Mouse (Mus musculus): ENCODE data around the gene Sbf2. TPM values are rescaled to one million over a fixed set of nuclear protein-coding genes. Genes with fewer than 3 reads are reported as not detected.
"Not testable (repeated sequence)": the region's sequence is repeated elsewhere in the genome, so short reads cannot be mapped to it uniquely, and the experiment has no call there.

Gene Sbf2
- polyA plus RNA-seq, 1 experiment from 2014 or later: 39.1 TPM

DNA sequence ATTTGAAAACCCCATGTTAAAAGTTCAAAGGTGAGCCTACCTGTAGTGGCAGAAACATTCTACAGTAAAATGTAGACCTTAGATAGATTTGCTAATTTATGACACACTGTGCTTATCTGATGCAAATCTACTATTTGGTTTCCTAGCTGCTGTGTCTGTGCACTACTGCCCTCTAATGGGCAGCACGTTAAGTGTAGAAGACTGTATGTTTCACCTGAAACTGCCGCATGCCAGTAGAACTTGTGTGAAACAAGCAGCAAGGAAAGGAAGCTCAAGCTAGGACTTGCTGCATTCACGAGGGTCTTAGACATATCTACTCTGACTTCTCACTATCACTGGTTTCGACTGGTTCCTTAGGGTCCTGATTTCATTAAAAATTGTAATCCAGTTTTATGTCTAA, 182.4 kb downstream of the Sbf2 start:
- no peak overlapping the region for H3K9ac ChIP-seq
- ATAC-seq (ENCODE audit: borderline replicate concordance, extremely low read depth, low FRiP score, low TSS enrichment): no peak
- H3K4me2 ChIP-seq: no peak overlapping the region
- no peak overlapping the region for H3K4me3 ChIP-seq
- 19% methylated on average over 4 of the region's 4 CpGs for WGBS
- no peaks in the 10 kb centered on the region for H3K9me3 ChIP-seq
- H3K27ac ChIP-seq: no peak overlapping the region
- no peaks in the 10 kb centered on the region for H3K4me1 ChIP-seq
- H3K36me3 ChIP-seq: peaks cover 8% of the 10 kb centered on the region; the same call in 1 of the 2 replicates
- no peaks in the 10 kb centered on the region for H3K27me3 ChIP-seq

DNA sequence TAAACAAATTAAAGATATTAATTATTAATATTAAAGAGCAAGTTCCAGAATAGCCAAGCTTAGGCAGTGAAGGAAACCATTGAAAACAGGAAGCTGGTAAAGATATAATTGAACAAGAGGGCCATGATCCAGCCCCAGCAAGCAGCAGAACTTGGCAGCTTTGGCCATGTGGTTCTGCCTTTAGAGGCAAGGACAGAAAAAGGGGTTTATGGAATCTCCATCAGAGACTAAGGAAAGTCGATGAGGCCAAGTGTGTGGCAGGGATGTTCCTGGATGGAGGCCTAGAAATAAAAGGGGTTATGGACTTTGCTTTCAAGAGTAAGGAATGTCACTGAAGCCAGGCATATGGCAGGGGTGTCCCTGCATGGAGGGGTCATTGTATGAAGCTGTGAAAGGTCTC, 198.4 kb downstream of the Sbf2 start:
- no peak overlapping the region for H3K27ac ChIP-seq
- 72% methylated on average over 1 of the region's 1 CpGs for WGBS
- H3K4me1 ChIP-seq: no peaks in the 10 kb centered on the region
- H3K36me3 ChIP-seq: 0 out of 2 replicates have a peak, but pooled peaks cover 11% of the 10 kb centered on the region
- ATAC-seq (ENCODE audit: borderline replicate concordance, extremely low read depth, low FRiP score, low TSS enrichment): no peak
- no peak overlapping the region for H3K4me3 ChIP-seq
- no peak overlapping the region for H3K4me2 ChIP-seq
- no peaks in the 10 kb centered on the region for H3K9me3 ChIP-seq
- no peaks in the 10 kb centered on the region for H3K27me3 ChIP-seq
- H3K9ac ChIP-seq: no peak overlapping the region

GRCm38 (mm10) chr7:110414276-110414675, 200.4 kb downstream of the Sbf2 start:
- WGBS: 88% methylated on average over 5 of the region's 5 CpGs
- Histone ChIP-seq H3K27ac (no peak overlapping the region), H3K9ac (no peak overlapping the region), H3K27me3 (no peaks in the 10 kb centered on the region), H3K4me3 (no peak overlapping the region), H3K36me3 (0 out of 2 replicates have a peak, but pooled peaks cover 13% of the 10 kb centered on the region), H3K9me3 (no peaks in the 10 kb centered on the region), H3K4me2 (no peak overlapping the region), H3K4me1 (no peaks in the 10 kb centered on the region)
- ATAC-seq (ENCODE audit: borderline replicate concordance, extremely low read depth, low FRiP score, low TSS enrichment): no peak

DNA sequence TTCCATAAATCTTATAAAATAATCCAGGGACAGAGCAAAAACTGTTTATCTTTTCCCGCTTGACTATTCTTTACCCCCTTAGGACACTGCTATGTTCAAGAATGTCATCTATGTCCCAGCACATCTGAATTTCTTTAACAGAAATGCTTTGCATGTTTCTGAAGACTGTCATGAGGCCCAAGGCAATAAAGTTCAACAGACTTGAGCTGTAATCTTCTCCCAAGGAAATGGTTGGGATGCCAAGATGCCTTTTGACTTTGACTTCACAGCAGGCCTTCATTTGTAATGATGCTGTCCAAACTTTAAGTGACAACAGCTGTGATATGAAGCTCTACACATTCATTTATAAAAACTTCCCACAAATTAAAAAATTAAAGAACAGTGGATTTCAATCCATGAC, 212.6 kb downstream of the Sbf2 start:
- Histone ChIP-seq H3K9me3 (no peaks in the 10 kb centered on the region), H3K9ac (no peak overlapping the region), H3K4me3 (no peak overlapping the region), H3K27me3 (no peaks in the 10 kb centered on the region), H3K27ac (peak overlapping the region; percentile 1; the same call in 1 of the 2 replicates), H3K36me3 (peaks cover 15% of the 10 kb centered on the region), H3K4me1 (no peaks in the 10 kb centered on the region), H3K4me2 (no peak overlapping the region)
- 55% methylated on average over 1 of the region's 1 CpGs for WGBS
- ATAC-seq (ENCODE audit: borderline replicate concordance, extremely low read depth, low FRiP score, low TSS enrichment): peak; percentile 19; the same call in 1 of the 2 replicates

DNA sequence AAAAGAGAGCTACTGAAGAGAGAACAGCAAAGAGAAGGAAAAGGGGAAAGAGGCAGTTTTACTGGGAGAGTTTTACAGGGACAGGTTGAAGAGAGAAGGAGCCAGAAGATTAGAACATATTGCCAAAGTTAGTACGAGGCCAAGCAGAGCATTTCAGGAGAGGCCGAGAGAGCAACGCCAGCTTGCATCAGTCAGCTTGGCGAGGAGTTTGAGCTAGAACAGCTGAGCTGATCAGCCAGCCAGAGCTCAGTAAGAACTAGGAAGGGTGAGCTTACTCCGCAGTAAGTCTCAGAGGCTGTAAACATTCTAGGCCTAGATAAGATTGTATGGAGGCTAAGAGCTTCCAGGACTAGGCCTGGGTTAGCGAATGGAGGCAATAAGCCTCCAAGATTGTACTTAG, 222.1 kb downstream of the Sbf2 start:
- Histone ChIP-seq H3K4me1 (no peaks in the 10 kb centered on the region), H3K27ac (no peak overlapping the region), H3K9ac (no peak overlapping the region), H3K27me3 (no peaks in the 10 kb centered on the region), H3K9me3 (no peaks in the 10 kb centered on the region), H3K4me2 (no peak overlapping the region), H3K4me3 (no peak overlapping the region), H3K36me3 (0 out of 2 replicates have a peak, but pooled peaks cover 4% of the 10 kb centered on the region)
- ATAC-seq (ENCODE audit: borderline replicate concordance, extremely low read depth, low FRiP score, low TSS enrichment): no peak
- 60% methylated on average over 6 of the region's 6 CpGs for WGBS

DNA sequence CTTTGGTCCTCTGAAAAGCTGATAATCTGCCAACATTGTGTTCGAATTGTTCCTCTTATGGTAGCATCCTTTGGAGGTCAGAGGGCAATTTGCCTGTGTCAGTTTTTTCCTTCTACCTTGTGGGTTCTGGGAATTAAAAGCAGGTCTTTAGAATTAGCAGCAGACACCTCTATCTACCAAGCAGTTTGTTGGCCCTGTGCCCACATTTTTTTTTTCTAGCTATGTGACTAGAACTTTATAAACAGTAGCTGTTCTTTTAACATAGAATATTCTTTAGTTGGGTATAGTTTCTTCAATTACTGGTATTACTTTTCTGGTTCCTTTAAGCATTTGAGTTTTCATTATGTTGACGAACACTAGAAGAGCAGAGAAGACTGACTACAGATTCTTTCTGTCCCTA, 223.1 kb downstream of the Sbf2 start:
- 61% methylated on average over 2 of the region's 2 CpGs for WGBS

DNA sequence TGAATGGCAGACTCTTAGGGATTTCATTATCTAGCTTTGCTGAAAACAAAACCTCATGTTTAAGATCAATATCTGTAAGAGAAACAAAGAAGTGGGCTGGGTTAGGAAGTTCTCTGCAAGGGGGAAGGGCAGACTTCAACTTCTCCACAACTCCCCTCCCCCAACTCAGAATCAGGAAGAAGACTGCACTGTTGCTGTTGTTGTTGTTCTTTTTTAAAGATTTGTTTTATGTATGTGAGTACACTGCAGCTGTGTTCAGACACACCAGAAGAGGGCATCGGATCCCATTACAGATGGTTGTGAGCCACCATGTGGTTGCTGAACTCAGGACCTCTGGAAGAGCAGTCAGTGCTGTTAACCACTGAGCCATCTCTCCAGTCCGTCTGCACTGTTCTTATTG, 225.8 kb downstream of the Sbf2 start:
- not testable (repeated sequence) for H3K27me3 ChIP-seq; H3K4me1 ChIP-seq; ATAC-seq (ENCODE audit: borderline replicate concordance, extremely low read depth, low FRiP score, low TSS enrichment); H3K4me3 ChIP-seq; H3K27ac ChIP-seq; H3K9me3 ChIP-seq; H3K36me3 ChIP-seq; H3K9ac ChIP-seq; H3K4me2 ChIP-seq
- 54% methylated on average over 2 of the region's 2 CpGs for WGBS

More for the DNA sequence above, 223.1 kb downstream of the Sbf2 start:
- Histone ChIP-seq H3K4me1 (no peaks in the 10 kb centered on the region), H3K4me3 (no peak overlapping the region), H3K9me3 (no peaks in the 10 kb centered on the region), H3K9ac (no peak overlapping the region), H3K4me2 (no peak overlapping the region), H3K27ac (no peak overlapping the region), H3K36me3 (no peaks in the 10 kb centered on the region), H3K27me3 (no peaks in the 10 kb centered on the region)
- ATAC-seq (ENCODE audit: borderline replicate concordance, extremely low read depth, low FRiP score, low TSS enrichment): no peak

DNA sequence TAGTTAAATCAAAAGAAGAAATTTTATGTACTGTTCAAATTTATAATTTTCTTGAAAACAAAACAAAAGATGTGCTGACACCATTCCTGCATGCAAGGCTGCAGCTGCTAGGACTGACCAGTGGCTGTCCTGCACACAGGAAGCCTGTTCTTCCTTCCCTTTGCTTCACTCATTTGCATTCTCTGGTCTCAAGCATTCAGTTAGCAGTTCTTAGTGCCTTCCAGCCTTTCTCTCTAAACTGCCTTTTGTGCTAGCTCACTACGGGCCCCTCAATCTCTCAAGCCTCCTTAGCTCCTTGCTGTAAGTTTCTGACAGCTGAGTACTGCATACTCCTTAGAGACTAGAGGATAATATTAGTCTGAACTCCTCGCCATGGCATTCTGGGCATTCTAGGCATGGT, 227.2 kb downstream of the Sbf2 start:
- H3K9me3 ChIP-seq: no peaks in the 10 kb centered on the region
- 78% methylated on average over 2 of the region's 2 CpGs for WGBS
- H3K36me3 ChIP-seq: no peaks in the 10 kb centered on the region
- no peak overlapping the region for H3K9ac ChIP-seq
- H3K4me2 ChIP-seq: no peak overlapping the region
- no peak for ATAC-seq (ENCODE audit: borderline replicate concordance, extremely low read depth, low FRiP score, low TSS enrichment)
- H3K4me3 ChIP-seq: no peak overlapping the region
- no peaks in the 10 kb centered on the region for H3K27me3 ChIP-seq
- no peak overlapping the region for H3K27ac ChIP-seq
- no peaks in the 10 kb centered on the region for H3K4me1 ChIP-seq

- H3K4me2 ChIP-seq: no peak overlapping the region
- H3K9ac ChIP-seq: no peak overlapping the region
- ATAC-seq (ENCODE audit: borderline replicate concordance, extremely low read depth, low FRiP score, low TSS enrichment): no peak
- H3K27ac ChIP-seq: no peak overlapping the region; the same call in 1 of the 2 replicates
- no peaks in the 10 kb centered on the region for H3K9me3 ChIP-seq
- no peaks in the 10 kb centered on the region for H3K27me3 ChIP-seq
- no peaks in the 10 kb centered on the region for H3K4me1 ChIP-seq
- 51% methylated on average over 1 of the region's 1 CpGs for WGBS
- H3K4me3 ChIP-seq: no peak overlapping the region
- H3K36me3 ChIP-seq: no peaks in the 10 kb centered on the region
Measured at GRCm38 (mm10) chr7:110385482-110385881, 229.2 kb downstream of the Sbf2 start.

DNA sequence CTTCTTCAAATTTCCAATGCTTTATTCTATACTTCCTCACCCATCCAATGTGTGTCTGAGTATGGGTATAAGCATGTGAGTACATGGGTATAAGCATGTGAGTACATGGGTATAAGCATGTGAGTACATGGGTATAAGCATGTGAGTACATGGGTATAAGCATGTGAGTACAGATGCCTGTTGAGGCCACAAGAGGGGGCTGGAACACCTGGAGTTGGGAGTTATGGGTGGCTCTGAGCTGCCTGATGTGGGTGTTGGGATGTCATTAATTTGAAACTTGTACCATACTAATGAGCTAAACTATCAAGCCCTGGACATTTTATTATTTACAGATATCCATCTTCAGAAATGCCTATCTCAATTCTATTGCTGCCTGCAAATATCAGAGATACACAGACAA, 230.4 kb downstream of the Sbf2 start:
- Histone ChIP-seq H3K36me3 (no peaks in the 10 kb centered on the region), H3K27ac (no peak overlapping the region), H3K4me1 (no peaks in the 10 kb centered on the region), H3K4me3 (no peak overlapping the region), H3K4me2 (no peak overlapping the region), H3K9me3 (no peaks in the 10 kb centered on the region), H3K27me3 (no peaks in the 10 kb centered on the region), H3K9ac (no peak overlapping the region)
- ATAC-seq (ENCODE audit: borderline replicate concordance, extremely low read depth, low FRiP score, low TSS enrichment): no peak

GRCm38 (mm10) chr7:110381625-110382024, 233.1 kb downstream of the Sbf2 start:
- no peak overlapping the region for H3K9ac ChIP-seq
- 36% methylated on average over 3 of the region's 3 CpGs for WGBS
- ATAC-seq (ENCODE audit: borderline replicate concordance, extremely low read depth, low FRiP score, low TSS enrichment): peak; percentile 81; the same call in 1 of the 2 replicates
- no peaks in the 10 kb centered on the region for H3K4me1 ChIP-seq
- H3K4me2 ChIP-seq: no peak overlapping the region
- no peaks in the 10 kb centered on the region for H3K9me3 ChIP-seq
- H3K27ac ChIP-seq: peak overlapping the region; percentile 42; the same call in 1 of the 2 replicates
- H3K27me3 ChIP-seq: no peaks in the 10 kb centered on the region
- H3K4me3 ChIP-seq: no peak overlapping the region
- H3K36me3 ChIP-seq: no peaks in the 10 kb centered on the region

GRCm38 (mm10) chr7:110379335-110379914, 235.3 kb downstream of the Sbf2 start:
- Histone ChIP-seq H3K4me3 (no peak overlapping the region), H3K4me1 (no peaks in the 10 kb centered on the region), H3K27ac (no peak overlapping the region), H3K9ac (no peak overlapping the region), H3K36me3 (peaks cover 6% of the 10 kb centered on the region; the same call in 1 of the 2 replicates), H3K4me2 (no peak overlapping the region), H3K27me3 (no peaks in the 10 kb centered on the region), H3K9me3 (no peaks in the 10 kb centered on the region)
- 57% methylated on average over 10 of the region's 10 CpGs for WGBS
- ATAC-seq (ENCODE audit: borderline replicate concordance, extremely low read depth, low FRiP score, low TSS enrichment): no peak

GRCm38 (mm10) chr7:110372529-110372928, 242.2 kb downstream of the Sbf2 start:
- ATAC-seq (ENCODE audit: borderline replicate concordance, extremely low read depth, low FRiP score, low TSS enrichment): no peak
- H3K27ac ChIP-seq: no peak overlapping the region
- H3K9ac ChIP-seq: no peak overlapping the region
- no peaks in the 10 kb centered on the region for H3K27me3 ChIP-seq
- H3K4me3 ChIP-seq: no peak overlapping the region
- WGBS: 74% methylated on average over 4 of the region's 4 CpGs
- H3K36me3 ChIP-seq: peaks cover 26% of the 10 kb centered on the region
- no peak overlapping the region for H3K4me2 ChIP-seq
- no peaks in the 10 kb centered on the region for H3K9me3 ChIP-seq
- no peaks in the 10 kb centered on the region for H3K4me1 ChIP-seq
